Mouse (Mus musculus): Measurements from ENCODE around the gene Scgb2a2. TPM values are rescaled to one million over a fixed set of nuclear protein-coding genes. Genes with fewer than 3 reads are reported as not detected.
"Not testable (repeated sequence)": the region's sequence is repeated elsewhere in the genome, so short reads cannot be mapped to it uniquely, and the experiment has no call there.

The Scgb2a2 gene
- not detected in 2 replicates for polyA plus RNA-seq (2016; fragmentation: Nextera tagmentation; extraction: Ambion mirVana)

DNA sequence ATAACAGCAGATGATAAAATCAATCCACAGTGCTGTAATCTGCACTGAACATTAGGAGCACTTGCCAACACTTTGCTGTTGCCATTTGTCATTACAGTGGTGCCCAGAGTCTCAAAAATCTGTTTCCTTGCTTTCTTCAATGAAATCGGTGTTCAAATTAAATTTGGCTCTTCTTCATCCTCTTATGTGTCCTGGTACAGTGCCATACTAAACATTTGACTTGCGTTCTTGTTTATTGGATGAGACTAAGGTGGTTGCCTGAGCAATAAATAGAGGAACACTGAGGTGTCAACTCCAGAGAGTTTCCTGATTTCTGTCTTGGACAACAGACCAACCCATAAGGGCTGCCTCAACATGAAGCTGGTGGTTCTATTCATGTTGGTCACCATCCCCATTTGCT is at the start of gene Scgb2a2:
Gene Scgb2a2, plus strand, starts transcription at position 301 of the 400 bp plus-strand sequence.
- H3K4me3 ChIP-seq, result no peak within 1 kb of the TSS
- no peak for DNase-seq (ENCODE audit: low spot score)
- no peaks in the 10 kb centered on the region for H3K36me3 ChIP-seq
- H3K4me1 ChIP-seq (replicated peaks), result peaks cover 11% of the 10 kb centered on the region
- no peak within 1 kb of the TSS for H3K27ac ChIP-seq
- no peaks in the 10 kb centered on the region for H3K9me3 ChIP-seq
- WGBS, result 85% methylated on average over 2 of the region's 2 CpGs
- H3K27me3 ChIP-seq (ENCODE audit: insufficient read depth, poor library complexity, severe bottlenecking), result no peaks in the 10 kb centered on the region

DNA sequence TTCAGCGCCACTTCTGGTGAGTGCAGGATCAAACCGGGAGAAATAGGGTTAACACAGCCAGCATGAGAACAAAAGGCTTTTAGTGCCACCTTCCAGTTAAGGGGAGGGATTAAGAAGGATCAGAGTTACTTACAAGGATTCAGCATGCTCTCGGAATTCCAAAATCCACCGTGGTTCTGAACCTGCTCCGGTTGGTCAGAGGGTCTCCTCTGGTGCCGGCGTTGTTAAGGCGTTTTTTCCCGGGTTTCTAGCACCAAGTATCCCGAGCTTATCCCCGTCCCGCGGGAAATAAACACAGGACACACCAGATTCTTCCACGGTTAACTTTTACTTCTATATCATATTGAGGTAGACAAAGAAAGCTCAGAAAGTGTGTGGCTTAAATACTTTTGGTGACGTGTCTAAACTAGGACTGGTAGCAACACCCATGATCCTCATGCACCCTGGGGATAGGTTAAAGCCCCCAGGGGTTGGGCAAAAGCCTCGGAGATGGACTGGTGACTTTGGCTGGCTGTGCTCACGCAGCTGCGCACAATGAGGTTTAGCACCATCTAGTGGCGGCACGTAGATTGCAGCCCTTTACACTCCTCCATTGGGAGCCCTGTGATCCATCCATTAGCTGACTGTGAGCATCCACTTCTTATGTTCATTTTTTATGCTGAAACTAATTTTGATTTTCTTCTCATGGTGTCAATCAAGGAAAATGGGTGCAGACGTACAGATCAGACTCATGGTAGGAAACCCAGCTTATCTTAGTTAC is 10.6 kb upstream of the Scgb2a2 start:
- H3K36me3 ChIP-seq; H3K27me3 ChIP-seq (ENCODE audit: insufficient read depth, poor library complexity, severe bottlenecking); H3K9me3 ChIP-seq; H3K4me1 ChIP-seq (replicated peaks); DNase-seq (ENCODE audit: low spot score): not testable (repeated sequence)
- peak overlapping the region; percentile 46 for H3K4me3 ChIP-seq
- WGBS, result 15% methylated on average over 19 of the region's 21 CpGs
- H3K27ac ChIP-seq, result peak overlapping the region; percentile 62; the same call in 1 of the 2 replicates

- H3K36me3 ChIP-seq, result no peaks in the 10 kb centered on the region
- WGBS, result 65% methylated on average over 2 of the region's 2 CpGs
- H3K9me3 ChIP-seq, result no peaks in the 10 kb centered on the region
- H3K4me1 ChIP-seq (replicated peaks), result no peaks in the 10 kb centered on the region
- DNase-seq (ENCODE audit: low spot score), result no peak
- H3K4me3 ChIP-seq, result no peak overlapping the region
- H3K27ac ChIP-seq, result no peak overlapping the region
- no peaks in the 10 kb centered on the region for H3K27me3 ChIP-seq (ENCODE audit: insufficient read depth, poor library complexity, severe bottlenecking)
Observed at GRCm38 (mm10) chr19:9837341-9837715, 10.0 kb upstream of the Scgb2a2 start.

- H3K36me3 ChIP-seq; H3K9me3 ChIP-seq; H3K27me3 ChIP-seq (ENCODE audit: insufficient read depth, poor library complexity, severe bottlenecking); DNase-seq (ENCODE audit: low spot score); H3K4me3 ChIP-seq; H3K27ac ChIP-seq: not testable (repeated sequence)
- peaks cover 11% of the 10 kb centered on the region for H3K4me1 ChIP-seq (replicated peaks)
- 57% methylated on average over 3 of the region's 3 CpGs for WGBS
Observed at GRCm38 (mm10) chr19:9849368-9850075, 2.2 kb downstream of the Scgb2a2 start.

- not testable (repeated sequence) for DNase-seq (ENCODE audit: low spot score); H3K4me3 ChIP-seq; H3K27me3 ChIP-seq (ENCODE audit: insufficient read depth, poor library complexity, severe bottlenecking); H3K36me3 ChIP-seq; H3K27ac ChIP-seq; H3K9me3 ChIP-seq; H3K4me1 ChIP-seq (replicated peaks)
- WGBS, result 85% methylated on average over 3 of the region's 3 CpGs
Observed at GRCm38 (mm10) chr19:9860821-9861220, 13.5 kb downstream of the Scgb2a2 start.

DNA sequence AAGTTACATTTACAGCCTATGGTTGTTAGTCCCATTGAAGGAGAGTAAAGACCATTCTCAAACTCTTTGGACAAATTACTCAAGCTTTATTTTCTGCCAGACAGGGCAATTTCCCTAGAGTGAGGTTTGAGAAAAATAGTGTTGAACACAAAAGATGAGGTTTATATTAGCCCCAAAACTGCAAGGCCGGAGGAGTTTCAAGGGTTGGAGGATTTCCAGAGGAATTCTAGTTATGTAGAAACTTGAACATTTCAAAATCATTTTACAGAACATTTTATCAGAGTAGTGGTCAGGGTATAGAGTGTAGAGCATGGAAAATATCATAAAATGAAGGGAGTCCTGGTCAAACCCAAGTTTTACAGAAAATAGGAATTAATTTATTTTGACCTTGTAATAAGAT is 17.5 kb downstream of the Scgb2a2 start:
- WGBS, result 92% methylated on average over 1 of the region's 1 CpGs
- no peaks in the 10 kb centered on the region for H3K4me1 ChIP-seq (replicated peaks)
- DNase-seq (ENCODE audit: low spot score), result no peak
- H3K27me3 ChIP-seq (ENCODE audit: insufficient read depth, poor library complexity, severe bottlenecking), result no peaks in the 10 kb centered on the region
- H3K4me3 ChIP-seq, result no peak overlapping the region
- H3K36me3 ChIP-seq, result peaks cover 5% of the 10 kb centered on the region
- H3K9me3 ChIP-seq, result no peaks in the 10 kb centered on the region
- H3K27ac ChIP-seq, result no peak overlapping the region

DNA sequence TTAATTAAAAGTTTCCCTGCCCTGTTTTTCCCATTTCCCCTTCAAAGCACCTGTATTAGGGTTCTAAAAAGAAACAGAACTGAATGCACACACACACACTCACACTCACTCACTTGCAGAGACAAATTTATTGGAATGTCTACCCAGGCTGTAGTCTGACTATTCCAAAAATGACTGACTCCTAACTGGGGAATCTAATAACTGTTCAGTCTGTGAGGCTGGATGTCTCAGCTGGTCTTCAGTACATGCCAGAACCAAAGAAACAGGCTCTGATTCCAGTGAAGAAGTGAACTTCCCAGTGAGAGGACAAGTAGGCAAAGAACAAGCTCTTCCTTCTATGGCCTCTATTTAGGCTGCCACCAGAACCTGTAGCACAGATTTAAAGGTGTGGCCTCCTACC is 18.1 kb downstream of the Scgb2a2 start:
- Histone ChIP-seq H3K4me3 (no peak overlapping the region), H3K4me1 (replicated peaks) (no peaks in the 10 kb centered on the region), H3K27me3 (ENCODE audit: insufficient read depth, poor library complexity, severe bottlenecking) (no peaks in the 10 kb centered on the region), H3K27ac (no peak overlapping the region), H3K9me3 (no peaks in the 10 kb centered on the region), H3K36me3 (peaks cover 11% of the 10 kb centered on the region)
- DNase-seq (ENCODE audit: low spot score), result no peak

GRCm38 (mm10) chr19:9878186-9878835 is 30.9 kb downstream of the Scgb2a2 start:
- Histone ChIP-seq H3K4me3 (no peak overlapping the region), H3K27ac (no peak overlapping the region), H3K9me3 (no peaks in the 10 kb centered on the region; the same call in 1 of the 2 replicates), H3K4me1 (replicated peaks) (no peaks in the 10 kb centered on the region), H3K27me3 (ENCODE audit: insufficient read depth, poor library complexity, severe bottlenecking) (no peaks in the 10 kb centered on the region), H3K36me3 (peaks cover 100% of the 10 kb centered on the region)
- 95% methylated on average over 20 of the region's 20 CpGs for WGBS
- peak; percentile 1 for DNase-seq (ENCODE audit: low spot score)

GRCm38 (mm10) chr19:9886348-9886747 is 39.0 kb downstream of the Scgb2a2 start:
- Histone ChIP-seq H3K27ac (no peak overlapping the region), H3K9me3 (no peaks in the 10 kb centered on the region), H3K27me3 (ENCODE audit: insufficient read depth, poor library complexity, severe bottlenecking) (no peaks in the 10 kb centered on the region), H3K4me1 (replicated peaks) (no peaks in the 10 kb centered on the region), H3K36me3 (peaks cover 99% of the 10 kb centered on the region), H3K4me3 (no peak overlapping the region)
- 78% methylated on average over 1 of the region's 1 CpGs for WGBS
- no peak for DNase-seq (ENCODE audit: low spot score)

- H3K9me3 ChIP-seq, result no peaks in the 10 kb centered on the region
- no peaks in the 10 kb centered on the region for H3K27me3 ChIP-seq (ENCODE audit: insufficient read depth, poor library complexity, severe bottlenecking)
- no peak overlapping the region for H3K27ac ChIP-seq
- H3K4me3 ChIP-seq, result no peak overlapping the region
- no peak for DNase-seq (ENCODE audit: low spot score)
- peaks cover 99% of the 10 kb centered on the region for H3K36me3 ChIP-seq
- 95% methylated on average over 8 of the region's 8 CpGs for WGBS
- no peaks in the 10 kb centered on the region for H3K4me1 ChIP-seq (replicated peaks)
Observed at GRCm38 (mm10) chr19:9886771-9887170, 39.4 kb downstream of the Scgb2a2 start.

DNA sequence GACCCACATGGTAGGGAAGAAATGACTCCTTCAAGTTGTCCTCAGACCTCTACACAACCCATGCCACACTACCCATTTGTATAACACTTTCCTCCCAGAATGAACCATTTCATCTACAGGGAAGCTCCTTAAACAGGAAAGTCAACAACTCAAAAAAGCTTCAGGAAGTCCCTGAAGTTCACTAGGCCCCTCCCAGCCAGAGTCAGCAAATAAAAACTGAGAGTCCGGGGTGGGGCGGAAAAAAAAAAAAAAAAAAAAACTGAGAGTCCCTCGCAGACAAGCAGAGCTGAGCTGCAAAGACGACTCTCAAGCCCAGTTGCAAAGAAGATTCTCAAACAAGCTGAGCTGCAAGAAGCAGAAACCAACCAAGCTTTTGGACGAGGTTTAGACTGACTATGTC is 48.7 kb downstream of the Scgb2a2 start:
- Histone ChIP-seq H3K9me3 (0 out of 2 replicates have a peak, but pooled peaks cover 4% of the 10 kb centered on the region), H3K36me3 (peaks cover 62% of the 10 kb centered on the region), H3K27ac (no peak overlapping the region), H3K4me1 (replicated peaks) (peaks cover 33% of the 10 kb centered on the region), H3K27me3 (ENCODE audit: insufficient read depth, poor library complexity, severe bottlenecking) (no peaks in the 10 kb centered on the region), H3K4me3 (no peak overlapping the region)
- 78% methylated on average over 5 of the region's 5 CpGs for WGBS
- no peak for DNase-seq (ENCODE audit: low spot score)

- peaks cover 33% of the 10 kb centered on the region for H3K4me1 ChIP-seq (replicated peaks)
- H3K27ac ChIP-seq, result peak overlapping the region; percentile 96
- no peak for DNase-seq (ENCODE audit: low spot score)
- H3K36me3 ChIP-seq, result peaks cover 38% of the 10 kb centered on the region
- peak overlapping the region; percentile 95 for H3K4me3 ChIP-seq
- H3K9me3 ChIP-seq, result 0 out of 2 replicates have a peak, but pooled peaks cover 4% of the 10 kb centered on the region
- H3K27me3 ChIP-seq (ENCODE audit: insufficient read depth, poor library complexity, severe bottlenecking), result no peaks in the 10 kb centered on the region
- 11% methylated on average over 17 of the region's 17 CpGs for WGBS
Observed at GRCm38 (mm10) chr19:9898339-9899066, 51.1 kb downstream of the Scgb2a2 start.
